Mouse (Mus musculus): ENCODE results near the gene Zkscan5. TPM values are rescaled to one million over a fixed set of nuclear protein-coding genes. Genes with fewer than 3 reads are reported as not detected.

The Zkscan5 gene
- total and polyA plus RNA-seq, 2 experiments from 2014 or later, result 12.8 to 19.4 TPM

DNA sequence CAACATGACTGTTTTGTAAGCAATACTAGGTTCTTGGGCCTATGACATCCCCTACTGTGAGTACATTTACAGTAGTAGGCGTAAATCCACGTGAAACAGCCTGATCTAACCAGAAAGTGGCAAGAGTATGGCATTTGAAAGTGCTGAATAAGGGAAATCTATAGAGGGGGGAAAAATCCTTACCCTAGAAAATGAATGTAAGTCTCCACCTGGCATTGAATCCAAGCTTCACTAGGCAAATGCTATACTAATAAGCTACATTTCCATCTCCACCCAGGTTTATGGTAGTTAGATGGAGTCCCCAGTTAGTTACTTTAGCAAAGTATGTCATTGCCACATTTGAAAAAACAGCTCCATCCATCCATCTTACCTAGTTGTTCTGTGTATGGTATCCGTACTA is 45.2 kb downstream of the Zkscan5 start:
- no peak for TF ChIP-seq CTCF (IDR thresholded peaks at IDR 0.05)
- Histone ChIP-seq H3K4me2 (ENCODE audit: low read depth, low read length, poor library complexity, severe bottlenecking) (no peak overlapping the region), H3K36me3 (ENCODE audit: insufficient read depth, low read length) (peaks cover 6% of the 10 kb centered on the region; the same call in 1 of the 2 replicates), H3K27ac (ENCODE audit: low read depth, low read length) (no peak overlapping the region), H3K9ac (replicated peaks; ENCODE audit: low read length, poor library complexity, severe bottlenecking) (no peak overlapping the region), H3K4me3 (ENCODE audit: low read depth, low read length) (no peak overlapping the region), H3K27me3 (ENCODE audit: insufficient read depth, low read length) (no peaks in the 10 kb centered on the region), H3K9me3 (ENCODE audit: low read length) (no peaks in the 10 kb centered on the region), H3K4me1 (ENCODE audit: insufficient read depth, low read length) (no peaks in the 10 kb centered on the region)
- 96% methylated on average over 3 of the region's 3 CpGs for WGBS
- ATAC-seq (ENCODE audit: low FRiP score) (no peak), DNase-seq (ENCODE audit: low spot score) (no peak)

Other genes with a start within 250 kb of the Zkscan5 start
- gene Smurf1, start 238.7 kb upstream of the Zkscan5 start, total RNA-seq (2014; rRNA removed), result 63.0 and 71.1 TPM in 2 replicates
- 24.6 and 28.0 TPM in 2 replicates for gene Smurf1, start 238.7 kb upstream of the Zkscan5 start, polyA plus RNA-seq (2015; fragmentation: Nextera tagmentation; extraction: Ambion mirVana)
- not detected in 2 replicates for gene Gm4871, start 171.8 kb upstream of the Zkscan5 start, total RNA-seq (2014; rRNA removed)
- gene Gm4871, start 171.8 kb upstream of the Zkscan5 start, polyA plus RNA-seq (2015; fragmentation: Nextera tagmentation; extraction: Ambion mirVana), result not detected in 2 replicates
- not detected in 2 replicates for gene 1700018F24Rik, start 161.6 kb upstream of the Zkscan5 start, total RNA-seq (2014; rRNA removed)
- gene 1700018F24Rik, start 161.6 kb upstream of the Zkscan5 start, polyA plus RNA-seq (2015; fragmentation: Nextera tagmentation; extraction: Ambion mirVana), result not detected in 2 replicates
- 148 and 151 TPM in 2 replicates for gene Arpc1a, start 120.7 kb upstream of the Zkscan5 start, total RNA-seq (2014; rRNA removed)
- gene Arpc1a, start 120.7 kb upstream of the Zkscan5 start, polyA plus RNA-seq (2015; fragmentation: Nextera tagmentation; extraction: Ambion mirVana), result 238 and 244 TPM in 2 replicates
- gene Kpna7, start 120.5 kb upstream of the Zkscan5 start, total RNA-seq (2014; rRNA removed), result not detected in 2 replicates
- gene Kpna7, start 120.5 kb upstream of the Zkscan5 start, polyA plus RNA-seq (2015; fragmentation: Nextera tagmentation; extraction: Ambion mirVana), result not detected in 2 replicates
- 32.4 TPM in 2 replicates for gene Arpc1b, start 90.3 kb upstream of the Zkscan5 start, total RNA-seq (2014; rRNA removed)
- 53.7 and 56.0 TPM in 2 replicates for gene Arpc1b, start 90.3 kb upstream of the Zkscan5 start, polyA plus RNA-seq (2015; fragmentation: Nextera tagmentation; extraction: Ambion mirVana)
- 47.7 TPM in 2 replicates for gene Pdap1, start 64.3 kb upstream of the Zkscan5 start, total RNA-seq (2014; rRNA removed)
- gene Pdap1, start 64.3 kb upstream of the Zkscan5 start, polyA plus RNA-seq (2015; fragmentation: Nextera tagmentation; extraction: Ambion mirVana), result 120 and 141 TPM in 2 replicates
- gene Bud31, start 64.2 kb upstream of the Zkscan5 start, total RNA-seq (2014; rRNA removed), result 80.7 and 98.1 TPM in 2 replicates
- 151 and 158 TPM in 2 replicates for gene Bud31, start 64.2 kb upstream of the Zkscan5 start, polyA plus RNA-seq (2015; fragmentation: Nextera tagmentation; extraction: Ambion mirVana)
- gene Ptcd1, start 37.5 kb upstream of the Zkscan5 start, total RNA-seq (2014; rRNA removed), result 27.9 and 28.5 TPM in 2 replicates
- gene Ptcd1, start 37.5 kb upstream of the Zkscan5 start, polyA plus RNA-seq (2015; fragmentation: Nextera tagmentation; extraction: Ambion mirVana), result 20.3 and 20.6 TPM in 2 replicates
- 44.4 and 47.3 TPM in 2 replicates for gene Cpsf4, start 37.3 kb upstream of the Zkscan5 start, total RNA-seq (2014; rRNA removed)
- 40.1 and 40.7 TPM in 2 replicates for gene Cpsf4, start 37.3 kb upstream of the Zkscan5 start, polyA plus RNA-seq (2015; fragmentation: Nextera tagmentation; extraction: Ambion mirVana)
- gene Atp5j2, start 12.5 kb upstream of the Zkscan5 start, total RNA-seq (2014; rRNA removed), result 123 and 139 TPM in 2 replicates
- gene Atp5j2, start 12.5 kb upstream of the Zkscan5 start, polyA plus RNA-seq (2015; fragmentation: Nextera tagmentation; extraction: Ambion mirVana), result 634 and 667 TPM in 2 replicates
- 6.6 and 11.1 TPM in 2 replicates for gene Zkscan14, start 2.7 kb upstream of the Zkscan5 start, total RNA-seq (2014; rRNA removed)
- 9.9 and 11.1 TPM in 2 replicates for gene Zkscan14, start 2.7 kb upstream of the Zkscan5 start, polyA plus RNA-seq (2015; fragmentation: Nextera tagmentation; extraction: Ambion mirVana)
- gene Zfp655, start 27.2 kb downstream of the Zkscan5 start, total RNA-seq (2014; rRNA removed), result 24.0 and 36.9 TPM in 2 replicates
- gene Zfp655, start 27.2 kb downstream of the Zkscan5 start, polyA plus RNA-seq (2015; fragmentation: Nextera tagmentation; extraction: Ambion mirVana), result 23.1 and 25.6 TPM in 2 replicates
- 18.5 and 24.6 TPM in 2 replicates for gene Zscan25, start 75.9 kb downstream of the Zkscan5 start, total RNA-seq (2014; rRNA removed)
- 0.83 and 0.93 TPM in 2 replicates for gene Zscan25, start 75.9 kb downstream of the Zkscan5 start, polyA plus RNA-seq (2015; fragmentation: Nextera tagmentation; extraction: Ambion mirVana)
- not detected in 2 replicates for gene Cyp3a57, start 140.7 kb downstream of the Zkscan5 start, total RNA-seq (2014; rRNA removed)
- not detected in 2 replicates for gene Cyp3a57, start 140.7 kb downstream of the Zkscan5 start, polyA plus RNA-seq (2015; fragmentation: Nextera tagmentation; extraction: Ambion mirVana)

All from midbrain, postnatal 0 days (tissue).